Mouse (Mus musculus) brain, embryonic 14.5 days (tissue): ENCODE results near the gene Ahdc1.

Experiments
- CTCF ChIP-seq: fragments of 200-500 bp; IDR thresholded peaks from 2 replicates; pipeline ENCODE4 v1.5.1; 2012; ENCODE audit warnings: inconsistent platforms, mild to moderate bottlenecking, moderate library complexity, borderline replicate concordance; ENCODE audit not compliant: insufficient read depth, insufficient read length; ENCODE audit errors: extremely low read depth
- POLR2A ChIP-seq: fragments of 200-500 bp; IDR thresholded peaks from 2 replicates; pipeline ENCODE4 v1.6.1; 2012; ENCODE audit warnings: mild to moderate bottlenecking, inconsistent platforms, borderline replicate concordance; ENCODE audit not compliant: poor library complexity, insufficient read depth, insufficient read length, severe bottlenecking; ENCODE audit errors: extremely low read depth

GRCm38 (mm10) chr4:133032410-133033095 is 21.5 kb downstream of the Ahdc1 start:
- TF ChIP-seq CTCF: no peak
- no peak for TF ChIP-seq POLR2A
